Mouse (Mus musculus) heart, adult 2 months (tissue): ENCODE measurements around the gene Uspl1.

ENCODE experiments used
- CTCF ChIP-seq: fragments of 200-600 bp; IDR thresholded peaks from 2 replicates; pipeline ENCODE4 v1.8.1; 2022; ENCODE audit warnings: antibody characterized with exemption, mild to moderate bottlenecking, moderate library complexity
- EP300 ChIP-seq: fragments of 200-500 bp; IDR thresholded peaks from 2 replicates; pipeline ENCODE4 v1.6.1; 2011; ENCODE audit warnings: low read depth, low read length, control low read depth; ENCODE audit not compliant: insufficient read depth
- POLR2A ChIP-seq: fragments of 200-500 bp; IDR thresholded peaks from 2 replicates; pipeline ENCODE4 v1.6.1; 2011; ENCODE audit warnings: mild to moderate bottlenecking, low read depth, low read length, control low read depth; ENCODE audit not compliant: insufficient read depth

GRCm38 (mm10) chr5:149229619-149230339 is 45.6 kb downstream of the Uspl1 start:
- TF ChIP-seq POLR2A (no peak), CTCF (no peak), EP300 (no peak)
